Mouse (Mus musculus): Measurements from ENCODE around the gene Bcl7a. TPM values are rescaled to one million over a fixed set of nuclear protein-coding genes. Genes with fewer than 3 reads are reported as not detected.

Bcl7a gene
- polyA plus RNA-seq, 1 experiment from 2014 or later = 40.0 TPM

GRCm38 (mm10) chr5:123390536-123391441, 47.2 kb downstream of the Bcl7a start:
- H3K4me3 ChIP-seq (ENCODE audit: low read length) = peak overlapping the region; percentile 29
- 7% methylated on average over 17 of the region's 17 CpGs for WGBS
- peak overlapping the region; percentile 50 for H3K4me2 ChIP-seq (replicated peaks; ENCODE audit: low read depth, low read length)
- H3K4me1 ChIP-seq (ENCODE audit: insufficient read depth, low read length) = peaks cover 20% of the 10 kb centered on the region
- H3K36me3 ChIP-seq (ENCODE audit: insufficient read depth, low read length) = no peaks in the 10 kb centered on the region
- H3K27ac ChIP-seq (ENCODE audit: low read length) = no peak overlapping the region
- peaks cover 2% of the 10 kb centered on the region; the same call in 1 of the 2 replicates for H3K9me3 ChIP-seq (ENCODE audit: low read length)
- H3K9ac ChIP-seq (replicated peaks; ENCODE audit: low read length) = 0 out of 2 replicates have a peak overlapping the region, but pooled peaks have one; percentile 20
- H3K27me3 ChIP-seq (ENCODE audit: insufficient read depth, low read length) = no peaks in the 10 kb centered on the region
- no peak for ATAC-seq (ENCODE audit: low FRiP score, low TSS enrichment)

GRCm38 (mm10) chr5:123391442-123391809, 47.8 kb downstream of the Bcl7a start:
- no peak overlapping the region for H3K27ac ChIP-seq (ENCODE audit: low read length)
- H3K4me3 ChIP-seq (ENCODE audit: low read length) = peak overlapping the region; percentile 29
- no peaks in the 10 kb centered on the region for H3K9me3 ChIP-seq (ENCODE audit: low read length)
- no peaks in the 10 kb centered on the region for H3K36me3 ChIP-seq (ENCODE audit: insufficient read depth, low read length)
- H3K27me3 ChIP-seq (ENCODE audit: insufficient read depth, low read length) = no peaks in the 10 kb centered on the region
- 8% methylated on average over 5 of the region's 5 CpGs for WGBS
- peak overlapping the region; percentile 50 for H3K4me2 ChIP-seq (replicated peaks; ENCODE audit: low read depth, low read length)
- H3K9ac ChIP-seq (replicated peaks; ENCODE audit: low read length) = no peak overlapping the region
- H3K4me1 ChIP-seq (ENCODE audit: insufficient read depth, low read length) = peaks cover 26% of the 10 kb centered on the region
- ATAC-seq (ENCODE audit: low FRiP score, low TSS enrichment) = no peak

GRCm38 (mm10) chr5:123393786-123394302, 50.2 kb downstream of the Bcl7a start:
- peak overlapping the region; percentile 82 for H3K27ac ChIP-seq (ENCODE audit: low read length)

GRCm38 (mm10) chr5:123394303-123394956, 50.8 kb downstream of the Bcl7a start, which contains the start of gene Mlxip:
Gene Mlxip, plus strand, starts transcription at chr5:123394798.
- Histone ChIP-seq H3K4me2 (replicated peaks; ENCODE audit: low read depth, low read length) (peak within 1 kb of the TSS; percentile 79), H3K27me3 (ENCODE audit: insufficient read depth, low read length) (no peaks in the 10 kb centered on the region), H3K27ac (ENCODE audit: low read length) (peak within 1 kb of the TSS; percentile 82), H3K36me3 (ENCODE audit: insufficient read depth, low read length) (no peaks in the 10 kb centered on the region), H3K9me3 (ENCODE audit: low read length) (no peaks in the 10 kb centered on the region), H3K9ac (replicated peaks; ENCODE audit: low read length) (peak within 1 kb of the TSS; percentile 81), H3K4me3 (ENCODE audit: low read length) (peak within 1 kb of the TSS; percentile 89), H3K4me1 (ENCODE audit: insufficient read depth, low read length) (peaks cover 44% of the 10 kb centered on the region)
- peak; percentile 99 for ATAC-seq (ENCODE audit: low FRiP score, low TSS enrichment)
- 0% methylated on average over 47 of the region's 50 CpGs for WGBS

More at GRCm38 (mm10) chr5:123393786-123394302, 50.2 kb downstream of the Bcl7a start:
- H3K4me3 ChIP-seq (ENCODE audit: low read length) = peak overlapping the region; percentile 89
- H3K9ac ChIP-seq (replicated peaks; ENCODE audit: low read length) = peak overlapping the region; percentile 81
- no peaks in the 10 kb centered on the region for H3K27me3 ChIP-seq (ENCODE audit: insufficient read depth, low read length)
- no peaks in the 10 kb centered on the region for H3K36me3 ChIP-seq (ENCODE audit: insufficient read depth, low read length)
- H3K4me2 ChIP-seq (replicated peaks; ENCODE audit: low read depth, low read length) = peak overlapping the region; percentile 79
- no peaks in the 10 kb centered on the region for H3K9me3 ChIP-seq (ENCODE audit: low read length)
- peaks cover 44% of the 10 kb centered on the region for H3K4me1 ChIP-seq (ENCODE audit: insufficient read depth, low read length)
- peak; percentile 17 for ATAC-seq (ENCODE audit: low FRiP score, low TSS enrichment)
- 13% methylated on average over 5 of the region's 5 CpGs for WGBS

DNA sequence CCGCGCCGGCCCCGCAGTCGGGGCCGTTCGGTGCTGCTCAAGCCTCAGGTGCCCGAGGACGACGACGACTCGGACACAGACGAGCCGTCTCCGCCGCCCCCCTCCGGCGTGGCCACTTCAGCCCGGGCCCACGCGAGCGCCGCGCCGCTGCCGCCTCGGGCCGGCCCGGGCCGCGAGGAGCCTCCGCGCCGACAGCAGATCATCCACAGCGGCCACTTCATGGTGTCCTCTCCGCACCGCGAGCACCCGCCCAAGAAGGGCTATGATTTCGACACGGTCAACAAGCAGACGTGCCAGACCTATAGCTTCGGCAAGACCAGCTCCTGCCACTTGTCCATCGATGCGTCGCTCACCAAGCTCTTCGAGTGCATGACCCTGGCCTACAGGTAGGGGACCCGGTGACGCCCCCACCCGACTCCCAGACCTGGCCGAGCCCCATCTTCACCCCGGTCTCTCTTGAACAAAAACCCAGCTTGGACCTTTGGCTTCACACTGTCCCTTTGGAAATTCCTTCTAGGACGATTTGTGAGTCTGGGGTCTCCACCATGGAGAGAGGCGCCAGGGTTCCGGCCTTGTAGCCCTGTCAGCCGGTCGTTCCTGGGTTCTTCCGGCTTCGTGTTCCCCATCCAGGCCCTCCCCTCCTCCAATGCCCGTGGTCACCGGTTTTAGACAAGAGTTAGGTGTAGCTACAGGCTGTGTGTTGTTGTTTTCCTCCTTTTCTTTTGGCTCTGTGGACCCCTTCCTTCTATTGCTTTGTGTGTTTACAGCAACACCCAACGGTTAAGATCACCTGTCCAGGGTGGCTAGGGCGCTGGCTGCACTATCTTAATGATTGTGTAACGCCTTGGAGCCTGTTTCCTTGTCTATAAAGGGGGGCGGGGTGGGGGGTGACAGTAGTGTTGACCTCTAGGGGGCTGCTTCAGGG, 51.6 kb downstream of the Bcl7a start:
- Histone ChIP-seq H3K4me1 (ENCODE audit: insufficient read depth, low read length) (peaks cover 43% of the 10 kb centered on the region), H3K9ac (replicated peaks; ENCODE audit: low read length) (peak overlapping the region; percentile 81), H3K4me2 (replicated peaks; ENCODE audit: low read depth, low read length) (peak overlapping the region; percentile 79), H3K27ac (ENCODE audit: low read length) (peak overlapping the region; percentile 82), H3K9me3 (ENCODE audit: low read length) (no peaks in the 10 kb centered on the region), H3K36me3 (ENCODE audit: insufficient read depth, low read length) (no peaks in the 10 kb centered on the region), H3K27me3 (ENCODE audit: insufficient read depth, low read length) (no peaks in the 10 kb centered on the region), H3K4me3 (ENCODE audit: low read length) (peak overlapping the region; percentile 89)
- ATAC-seq (ENCODE audit: low FRiP score, low TSS enrichment) = peak; percentile 21
- under 1% methylated on average over 65 of the region's 65 CpGs for WGBS

DNA sequence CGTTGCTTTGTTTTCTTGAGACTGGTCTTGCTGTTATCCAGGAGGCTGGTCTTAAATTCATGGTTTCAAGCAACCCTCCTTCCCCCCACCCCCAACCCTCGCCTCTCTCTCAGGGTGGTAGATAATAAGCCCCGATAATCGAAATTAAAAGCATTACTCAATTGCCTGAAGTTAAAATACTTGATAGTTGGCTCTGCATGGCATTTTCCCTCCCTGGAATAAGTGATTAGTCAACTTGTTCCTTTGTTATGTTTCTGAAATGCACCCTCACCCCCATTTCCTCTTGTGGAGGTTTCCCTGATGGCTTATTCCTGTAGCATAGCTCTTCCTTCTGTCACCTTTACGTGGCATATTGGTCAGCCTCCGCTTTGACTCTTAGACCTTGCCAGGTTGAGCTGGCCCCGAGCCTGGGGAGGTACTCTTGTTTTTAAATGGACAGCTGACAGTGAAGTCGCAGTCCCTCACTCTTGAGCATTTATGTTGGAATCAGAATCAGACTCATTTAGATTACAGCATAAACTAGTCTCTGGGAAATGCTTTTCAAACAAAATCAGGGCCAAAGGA, 53.3 kb downstream of the Bcl7a start:
- Histone ChIP-seq H3K27ac (ENCODE audit: low read length) (peak overlapping the region; percentile 12; the same call in 1 of the 2 replicates), H3K4me3 (ENCODE audit: low read length) (peak overlapping the region; percentile 89), H3K4me1 (ENCODE audit: insufficient read depth, low read length) (peaks cover 33% of the 10 kb centered on the region), H3K4me2 (replicated peaks; ENCODE audit: low read depth, low read length) (peak overlapping the region; percentile 79), H3K27me3 (ENCODE audit: insufficient read depth, low read length) (no peaks in the 10 kb centered on the region), H3K36me3 (ENCODE audit: insufficient read depth, low read length) (no peaks in the 10 kb centered on the region), H3K9ac (replicated peaks; ENCODE audit: low read length) (no peak overlapping the region; the same call in 1 of the 2 replicates), H3K9me3 (ENCODE audit: low read length) (no peaks in the 10 kb centered on the region)
- 46% methylated on average over 8 of the region's 8 CpGs for WGBS
- no peak for ATAC-seq (ENCODE audit: low FRiP score, low TSS enrichment)

DNA sequence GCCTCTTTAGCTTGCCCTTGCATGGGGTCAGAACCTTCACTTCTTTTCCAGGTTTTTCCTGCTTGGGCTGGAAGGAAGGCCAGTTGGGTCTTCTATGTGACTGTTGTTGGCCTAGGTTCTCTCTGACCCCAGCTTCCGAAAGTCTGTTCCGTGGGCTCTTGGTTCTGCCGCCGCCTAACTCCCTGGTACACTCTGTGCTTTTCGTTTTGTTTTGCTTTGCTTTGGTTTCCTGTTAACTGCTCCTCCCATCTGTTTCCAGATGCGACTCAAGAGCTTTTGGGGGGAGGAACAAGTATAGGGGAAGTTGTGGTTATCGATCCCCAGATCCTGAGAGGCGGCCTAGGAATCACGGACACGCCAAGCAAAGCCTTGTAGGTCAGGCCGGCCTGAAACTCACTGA, 54.2 kb downstream of the Bcl7a start:
- H3K4me2 ChIP-seq (replicated peaks; ENCODE audit: low read depth, low read length) = peak overlapping the region; percentile 79
- 56% methylated on average over 11 of the region's 11 CpGs for WGBS
- H3K4me1 ChIP-seq (ENCODE audit: insufficient read depth, low read length) = peaks cover 33% of the 10 kb centered on the region
- peak overlapping the region; percentile 13; the same call in 1 of the 2 replicates for H3K9ac ChIP-seq (replicated peaks; ENCODE audit: low read length)
- H3K27ac ChIP-seq (ENCODE audit: low read length) = 0 out of 2 replicates have a peak overlapping the region, but pooled peaks have one; percentile 9
- H3K4me3 ChIP-seq (ENCODE audit: low read length) = peak overlapping the region; percentile 23
- no peak for ATAC-seq (ENCODE audit: low FRiP score, low TSS enrichment)
- H3K9me3 ChIP-seq (ENCODE audit: low read length) = no peaks in the 10 kb centered on the region
- no peaks in the 10 kb centered on the region for H3K27me3 ChIP-seq (ENCODE audit: insufficient read depth, low read length)
- no peaks in the 10 kb centered on the region for H3K36me3 ChIP-seq (ENCODE audit: insufficient read depth, low read length)

DNA sequence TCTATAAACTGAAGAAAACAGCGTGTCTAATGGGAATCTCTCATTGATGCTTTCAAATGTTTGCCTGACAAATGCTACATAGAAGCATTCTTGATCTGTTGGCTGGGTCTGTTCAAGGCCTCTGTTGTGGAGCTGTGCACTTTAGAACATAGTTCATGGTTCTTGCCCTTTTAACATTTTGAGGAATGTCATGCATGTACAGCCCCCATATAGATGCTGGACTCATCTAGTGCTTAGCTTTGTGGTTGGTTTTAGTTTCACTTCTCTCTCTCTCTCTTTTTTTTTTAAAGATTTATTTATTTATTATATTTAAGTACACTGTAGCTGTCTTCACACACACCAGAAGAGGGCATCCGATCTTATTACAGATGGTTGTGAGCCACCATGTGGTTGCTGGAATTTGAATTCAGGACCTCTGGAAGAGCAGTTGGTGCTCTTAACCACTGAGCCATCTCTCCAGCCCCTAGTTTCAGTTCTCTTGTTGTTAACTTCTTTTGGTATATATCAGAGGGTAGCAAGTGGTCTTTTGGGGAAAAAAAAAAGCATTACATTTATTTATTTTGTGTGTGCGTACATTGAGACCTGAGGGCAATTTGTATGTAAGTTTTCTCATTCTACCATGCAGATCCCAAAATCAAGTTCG, 55.3 kb downstream of the Bcl7a start:
- no peak overlapping the region for H3K9ac ChIP-seq (replicated peaks; ENCODE audit: low read length)
- H3K36me3 ChIP-seq (ENCODE audit: insufficient read depth, low read length) = no peaks in the 10 kb centered on the region
- no peak overlapping the region for H3K4me3 ChIP-seq (ENCODE audit: low read length)
- no peak overlapping the region for H3K27ac ChIP-seq (ENCODE audit: low read length)
- 90% methylated on average over 4 of the region's 4 CpGs for WGBS
- no peaks in the 10 kb centered on the region for H3K9me3 ChIP-seq (ENCODE audit: low read length)
- peaks cover 28% of the 10 kb centered on the region for H3K4me1 ChIP-seq (ENCODE audit: insufficient read depth, low read length)
- H3K4me2 ChIP-seq (replicated peaks; ENCODE audit: low read depth, low read length) = no peak overlapping the region
- no peak for ATAC-seq (ENCODE audit: low FRiP score, low TSS enrichment)
- H3K27me3 ChIP-seq (ENCODE audit: insufficient read depth, low read length) = no peaks in the 10 kb centered on the region
